Mouse (Mus musculus): ENCODE results near the gene Cldn7. TPM values are rescaled to one million over a fixed set of nuclear protein-coding genes. Genes with fewer than 3 reads are reported as not detected.
"Not testable (repeated sequence)": the region's sequence is repeated elsewhere in the genome, so short reads cannot be mapped to it uniquely, and the experiment has no call there.

Gene Cldn7
- polyA plus RNA-seq, 1 experiment from 2014 or later: 3.7 TPM

- Histone ChIP-seq H3K4me3 (peak within 1 kb of the TSS; percentile 98), H3K4me2 (replicated peaks) (peak within 1 kb of the TSS; percentile 96), H3K27ac (replicated peaks) (peak within 1 kb of the TSS; percentile 95), H3K27me3 (no peaks in the 10 kb centered on the region), H3K36me3 (peaks cover 27% of the 10 kb centered on the region), H3K9ac (replicated peaks) (peak within 1 kb of the TSS; percentile 95), H3K4me1 (peaks cover 23% of the 10 kb centered on the region), H3K9me3 (no peaks in the 10 kb centered on the region)
- WGBS: under 1% methylated on average over 78 of the region's 78 CpGs
- ATAC-seq (ENCODE audit: low FRiP score, low read depth): peak; percentile 95
Observed at GRCm38 (mm10) chr11:69921114-69922011, 43.2 kb upstream of the Cldn7 start, which contains the start of gene Eif5a. Gene Eif5a, minus strand, starts transcription at chr11:69921958.

- Histone ChIP-seq H3K36me3 (peaks cover 19% of the 10 kb centered on the region), H3K9me3 (no peaks in the 10 kb centered on the region), H3K9ac (replicated peaks) (peak overlapping the region; percentile 63), H3K4me2 (replicated peaks) (peak overlapping the region; percentile 62), H3K27me3 (no peaks in the 10 kb centered on the region), H3K4me3 (peak overlapping the region; percentile 98), H3K27ac (replicated peaks) (peak overlapping the region; percentile 95), H3K4me1 (peaks cover 22% of the 10 kb centered on the region)
- no peak for ATAC-seq (ENCODE audit: low FRiP score, low read depth)
- WGBS: 5% methylated on average over 12 of the region's 12 CpGs
Observed at GRCm38 (mm10) chr11:69922012-69922756, 42.4 kb upstream of the Cldn7 start.

GRCm38 (mm10) chr11:69922796-69923195, 41.8 kb upstream of the Cldn7 start:
- WGBS: 69% methylated on average over 3 of the region's 3 CpGs
- peaks cover 13% of the 10 kb centered on the region for H3K36me3 ChIP-seq
- ATAC-seq (ENCODE audit: low FRiP score, low read depth): no peak
- H3K9ac ChIP-seq (replicated peaks): no peak overlapping the region
- no peaks in the 10 kb centered on the region for H3K9me3 ChIP-seq
- H3K4me2 ChIP-seq (replicated peaks): no peak overlapping the region
- peaks cover 22% of the 10 kb centered on the region for H3K4me1 ChIP-seq
- no peak overlapping the region for H3K4me3 ChIP-seq
- H3K27ac ChIP-seq (replicated peaks): no peak overlapping the region
- H3K27me3 ChIP-seq: no peaks in the 10 kb centered on the region

GRCm38 (mm10) chr11:69927501-69927900, 37.1 kb upstream of the Cldn7 start:
- ATAC-seq (ENCODE audit: low FRiP score, low read depth): no peak
- Histone ChIP-seq H3K27ac (replicated peaks) (no peak overlapping the region), H3K27me3 (no peaks in the 10 kb centered on the region), H3K36me3 (no peaks in the 10 kb centered on the region), H3K4me3 (no peak overlapping the region), H3K4me1 (peaks cover 3% of the 10 kb centered on the region), H3K4me2 (replicated peaks) (no peak overlapping the region), H3K9ac (replicated peaks) (no peak overlapping the region), H3K9me3 (no peaks in the 10 kb centered on the region)
- 97% methylated on average over 2 of the region's 2 CpGs for WGBS

- Histone ChIP-seq H3K9me3 (no peaks in the 10 kb centered on the region), H3K36me3 (no peaks in the 10 kb centered on the region), H3K4me3 (no peak overlapping the region), H3K27ac (replicated peaks) (no peak overlapping the region), H3K27me3 (peaks cover 11% of the 10 kb centered on the region), H3K4me1 (peaks cover 3% of the 10 kb centered on the region; the same call in 1 of the 2 replicates), H3K4me2 (replicated peaks) (no peak overlapping the region), H3K9ac (replicated peaks) (no peak overlapping the region)
- 88% methylated on average over 4 of the region's 4 CpGs for WGBS
- ATAC-seq (ENCODE audit: low FRiP score, low read depth): no peak
Observed at GRCm38 (mm10) chr11:69929712-69930111, 34.9 kb upstream of the Cldn7 start.

GRCm38 (mm10) chr11:69930176-69930575, 34.4 kb upstream of the Cldn7 start:
- peaks cover 16% of the 10 kb centered on the region for H3K27me3 ChIP-seq
- H3K4me1 ChIP-seq; ATAC-seq (ENCODE audit: low FRiP score, low read depth); H3K9ac ChIP-seq (replicated peaks); H3K36me3 ChIP-seq; H3K4me2 ChIP-seq (replicated peaks); H3K9me3 ChIP-seq; H3K4me3 ChIP-seq; H3K27ac ChIP-seq (replicated peaks): not testable (repeated sequence)
- 88% methylated on average over 8 of the region's 8 CpGs for WGBS

- no peak overlapping the region for H3K9ac ChIP-seq (replicated peaks)
- H3K4me3 ChIP-seq: no peak overlapping the region
- no peaks in the 10 kb centered on the region for H3K9me3 ChIP-seq
- no peak overlapping the region for H3K4me2 ChIP-seq (replicated peaks)
- no peak for ATAC-seq (ENCODE audit: low FRiP score, low read depth)
- whole genome bisulfite sequencing: 82% methylated on average over 3 of the region's 3 CpGs
- no peak overlapping the region for H3K27ac ChIP-seq (replicated peaks)
- H3K4me1 ChIP-seq: peaks cover 14% of the 10 kb centered on the region
- H3K36me3 ChIP-seq: no peaks in the 10 kb centered on the region
- H3K27me3 ChIP-seq: peaks cover 25% of the 10 kb centered on the region
Observed at GRCm38 (mm10) chr11:69930967-69931537, 33.5 kb upstream of the Cldn7 start.

- Histone ChIP-seq H3K36me3 (no peaks in the 10 kb centered on the region), H3K4me2 (replicated peaks) (no peak overlapping the region), H3K4me3 (no peak overlapping the region), H3K27ac (replicated peaks) (no peak overlapping the region), H3K4me1 (peaks cover 21% of the 10 kb centered on the region), H3K9ac (replicated peaks) (no peak overlapping the region), H3K9me3 (no peaks in the 10 kb centered on the region), H3K27me3 (peaks cover 32% of the 10 kb centered on the region)
- ATAC-seq (ENCODE audit: low FRiP score, low read depth): no peak
- WGBS: 74% methylated on average over 8 of the region's 8 CpGs
Observed at GRCm38 (mm10) chr11:69931769-69932168, 32.8 kb upstream of the Cldn7 start.

GRCm38 (mm10) chr11:69932254-69932653, 32.3 kb upstream of the Cldn7 start:
- Histone ChIP-seq H3K36me3 (no peaks in the 10 kb centered on the region), H3K27ac (replicated peaks) (no peak overlapping the region), H3K4me1 (peaks cover 21% of the 10 kb centered on the region), H3K9ac (replicated peaks) (no peak overlapping the region), H3K9me3 (no peaks in the 10 kb centered on the region), H3K4me2 (replicated peaks) (no peak overlapping the region), H3K27me3 (peaks cover 37% of the 10 kb centered on the region), H3K4me3 (no peak overlapping the region)
- ATAC-seq (ENCODE audit: low FRiP score, low read depth): no peak
- WGBS: 31% methylated on average over 3 of the region's 3 CpGs

- Histone ChIP-seq H3K4me1 (peaks cover 21% of the 10 kb centered on the region), H3K9me3 (no peaks in the 10 kb centered on the region), H3K27ac (replicated peaks) (no peak overlapping the region), H3K36me3 (no peaks in the 10 kb centered on the region), H3K9ac (replicated peaks) (no peak overlapping the region), H3K4me2 (replicated peaks) (no peak overlapping the region), H3K27me3 (peaks cover 45% of the 10 kb centered on the region), H3K4me3 (no peak overlapping the region)
- WGBS: 76% methylated on average over 4 of the region's 4 CpGs
- ATAC-seq (ENCODE audit: low FRiP score, low read depth): no peak
Observed at GRCm38 (mm10) chr11:69933066-69933465, 31.5 kb upstream of the Cldn7 start.

GRCm38 (mm10) chr11:69934169-69934568, 30.4 kb upstream of the Cldn7 start:
- Histone ChIP-seq H3K4me2 (replicated peaks) (peak overlapping the region; percentile 37), H3K27me3 (peaks cover 56% of the 10 kb centered on the region), H3K4me1 (peaks cover 21% of the 10 kb centered on the region), H3K27ac (replicated peaks) (no peak overlapping the region), H3K9ac (replicated peaks) (no peak overlapping the region), H3K4me3 (peak overlapping the region; percentile 17; the same call in 1 of the 2 replicates), H3K36me3 (no peaks in the 10 kb centered on the region), H3K9me3 (no peaks in the 10 kb centered on the region)
- 2% methylated on average over 18 of the region's 18 CpGs for WGBS
- peak; percentile 38; the same call in 1 of the 2 replicates for ATAC-seq (ENCODE audit: low FRiP score, low read depth)

GRCm38 (mm10) chr11:69934681-69935080, 29.9 kb upstream of the Cldn7 start:
- ATAC-seq (ENCODE audit: low FRiP score, low read depth): no peak
- Histone ChIP-seq H3K4me1 (peaks cover 21% of the 10 kb centered on the region), H3K9me3 (no peaks in the 10 kb centered on the region), H3K4me2 (replicated peaks) (peak overlapping the region; percentile 100), H3K27ac (replicated peaks) (no peak overlapping the region), H3K4me3 (no peak overlapping the region), H3K9ac (replicated peaks) (no peak overlapping the region), H3K27me3 (peaks cover 61% of the 10 kb centered on the region), H3K36me3 (no peaks in the 10 kb centered on the region)
- WGBS: 24% methylated on average over 6 of the region's 6 CpGs

Data from midbrain, embryonic 12.5 days (tissue).